Mouse (Mus musculus): ENCODE measurements around the gene Mlycd. TPM values are rescaled to one million over a fixed set of nuclear protein-coding genes. Genes with fewer than 3 reads are reported as not detected.

The Mlycd gene
- polyA plus RNA-seq, 1 experiment from 2014 or later: 14.1 TPM

GRCm38 (mm10) chr8:119436933-119437332, 42.3 kb downstream of the Mlycd start:
- H3K4me3 ChIP-seq (ENCODE audit: low read length): peak overlapping the region; percentile 20; the same call in 1 of the 2 replicates

DNA sequence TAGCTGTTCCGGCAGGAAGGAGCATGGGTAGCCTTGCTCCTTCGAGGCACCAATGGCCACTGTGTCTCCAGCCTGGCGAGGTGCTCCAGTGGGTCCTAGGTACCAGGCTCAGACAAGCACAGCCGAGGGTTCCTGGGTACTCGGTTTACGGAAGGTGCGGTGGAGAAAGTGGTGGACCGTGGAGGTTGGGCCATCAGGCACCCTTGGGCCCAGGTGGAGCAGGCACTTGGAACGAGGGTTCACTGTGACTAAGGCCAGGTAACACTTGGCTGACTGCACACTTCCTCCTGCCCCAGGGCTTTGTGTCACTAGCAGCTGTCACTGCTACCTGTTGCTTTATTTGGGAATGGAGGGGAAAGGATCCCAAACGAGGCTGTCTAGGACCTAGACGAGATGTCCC, 42.8 kb downstream of the Mlycd start:
- H3K4me3 ChIP-seq (ENCODE audit: low read length): peak overlapping the region; percentile 20; the same call in 1 of the 2 replicates
- peak overlapping the region; percentile 25; the same call in 1 of the 2 replicates for H3K27ac ChIP-seq (ENCODE audit: low read length)
- ATAC-seq (ENCODE audit: low FRiP score, low TSS enrichment): no peak
- peaks cover 32% of the 10 kb centered on the region for H3K4me1 ChIP-seq (ENCODE audit: insufficient read depth, low read length)
- H3K4me2 ChIP-seq (replicated peaks; ENCODE audit: low read depth, low read length): peak overlapping the region; percentile 33
- 64% methylated on average over 11 of the region's 11 CpGs for WGBS
- no peaks in the 10 kb centered on the region for H3K9me3 ChIP-seq (ENCODE audit: low read length)
- no peaks in the 10 kb centered on the region for H3K36me3 ChIP-seq (ENCODE audit: insufficient read depth, low read length)
- peak overlapping the region; percentile 9; the same call in 1 of the 2 replicates for H3K9ac ChIP-seq (replicated peaks; ENCODE audit: low read length)
- no peaks in the 10 kb centered on the region for H3K27me3 ChIP-seq (ENCODE audit: insufficient read depth, low read length)

More at GRCm38 (mm10) chr8:119436933-119437332, 42.3 kb downstream of the Mlycd start:
- no peaks in the 10 kb centered on the region for H3K27me3 ChIP-seq (ENCODE audit: insufficient read depth, low read length)
- no peaks in the 10 kb centered on the region for H3K36me3 ChIP-seq (ENCODE audit: insufficient read depth, low read length)
- peak overlapping the region; percentile 25; the same call in 1 of the 2 replicates for H3K27ac ChIP-seq (ENCODE audit: low read length)
- H3K4me2 ChIP-seq (replicated peaks; ENCODE audit: low read depth, low read length): peak overlapping the region; percentile 33
- peak overlapping the region; percentile 9; the same call in 1 of the 2 replicates for H3K9ac ChIP-seq (replicated peaks; ENCODE audit: low read length)
- H3K4me1 ChIP-seq (ENCODE audit: insufficient read depth, low read length): peaks cover 32% of the 10 kb centered on the region
- peak; percentile 28 for ATAC-seq (ENCODE audit: low FRiP score, low TSS enrichment)
- H3K9me3 ChIP-seq (ENCODE audit: low read length): no peaks in the 10 kb centered on the region
- WGBS: 23% methylated on average over 9 of the region's 9 CpGs

- Histone ChIP-seq H3K4me3 (ENCODE audit: low read length) (no peak overlapping the region), H3K9me3 (ENCODE audit: low read length) (no peaks in the 10 kb centered on the region), H3K4me1 (ENCODE audit: insufficient read depth, low read length) (peaks cover 32% of the 10 kb centered on the region), H3K9ac (replicated peaks; ENCODE audit: low read length) (no peak overlapping the region), H3K27me3 (ENCODE audit: insufficient read depth, low read length) (no peaks in the 10 kb centered on the region), H3K4me2 (replicated peaks; ENCODE audit: low read depth, low read length) (no peak overlapping the region), H3K36me3 (ENCODE audit: insufficient read depth, low read length) (no peaks in the 10 kb centered on the region), H3K27ac (ENCODE audit: low read length) (no peak overlapping the region)
- WGBS: 67% methylated on average over 6 of the region's 6 CpGs
- no peak for ATAC-seq (ENCODE audit: low FRiP score, low TSS enrichment)
Measured at GRCm38 (mm10) chr8:119438876-119439275, 44.2 kb downstream of the Mlycd start.

GRCm38 (mm10) chr8:119439424-119439823, 44.7 kb downstream of the Mlycd start:
- no peaks in the 10 kb centered on the region for H3K9me3 ChIP-seq (ENCODE audit: low read length)
- H3K4me3 ChIP-seq (ENCODE audit: low read length): no peak overlapping the region
- no peak for ATAC-seq (ENCODE audit: low FRiP score, low TSS enrichment)
- H3K27me3 ChIP-seq (ENCODE audit: insufficient read depth, low read length): no peaks in the 10 kb centered on the region
- H3K27ac ChIP-seq (ENCODE audit: low read length): peak overlapping the region; percentile 3; the same call in 1 of the 2 replicates
- no peaks in the 10 kb centered on the region for H3K36me3 ChIP-seq (ENCODE audit: insufficient read depth, low read length)
- no peak overlapping the region for H3K4me2 ChIP-seq (replicated peaks; ENCODE audit: low read depth, low read length)
- peaks cover 32% of the 10 kb centered on the region for H3K4me1 ChIP-seq (ENCODE audit: insufficient read depth, low read length)
- no peak overlapping the region for H3K9ac ChIP-seq (replicated peaks; ENCODE audit: low read length)
- WGBS: 94% methylated on average over 2 of the region's 2 CpGs

GRCm38 (mm10) chr8:119439893-119440249, 45.2 kb downstream of the Mlycd start:
- H3K9me3 ChIP-seq (ENCODE audit: low read length): no peaks in the 10 kb centered on the region
- H3K4me1 ChIP-seq (ENCODE audit: insufficient read depth, low read length): peaks cover 32% of the 10 kb centered on the region
- no peaks in the 10 kb centered on the region for H3K27me3 ChIP-seq (ENCODE audit: insufficient read depth, low read length)
- 69% methylated on average over 7 of the region's 7 CpGs for WGBS
- no peak overlapping the region for H3K4me3 ChIP-seq (ENCODE audit: low read length)
- 0 out of 2 replicates have a peak overlapping the region, but pooled peaks have one; percentile 24 for H3K9ac ChIP-seq (replicated peaks; ENCODE audit: low read length)
- H3K36me3 ChIP-seq (ENCODE audit: insufficient read depth, low read length): no peaks in the 10 kb centered on the region
- peak; percentile 13; the same call in 1 of the 2 replicates for ATAC-seq (ENCODE audit: low FRiP score, low TSS enrichment)
- H3K4me2 ChIP-seq (replicated peaks; ENCODE audit: low read depth, low read length): no peak overlapping the region
- peak overlapping the region; percentile 70 for H3K27ac ChIP-seq (ENCODE audit: low read length)

DNA sequence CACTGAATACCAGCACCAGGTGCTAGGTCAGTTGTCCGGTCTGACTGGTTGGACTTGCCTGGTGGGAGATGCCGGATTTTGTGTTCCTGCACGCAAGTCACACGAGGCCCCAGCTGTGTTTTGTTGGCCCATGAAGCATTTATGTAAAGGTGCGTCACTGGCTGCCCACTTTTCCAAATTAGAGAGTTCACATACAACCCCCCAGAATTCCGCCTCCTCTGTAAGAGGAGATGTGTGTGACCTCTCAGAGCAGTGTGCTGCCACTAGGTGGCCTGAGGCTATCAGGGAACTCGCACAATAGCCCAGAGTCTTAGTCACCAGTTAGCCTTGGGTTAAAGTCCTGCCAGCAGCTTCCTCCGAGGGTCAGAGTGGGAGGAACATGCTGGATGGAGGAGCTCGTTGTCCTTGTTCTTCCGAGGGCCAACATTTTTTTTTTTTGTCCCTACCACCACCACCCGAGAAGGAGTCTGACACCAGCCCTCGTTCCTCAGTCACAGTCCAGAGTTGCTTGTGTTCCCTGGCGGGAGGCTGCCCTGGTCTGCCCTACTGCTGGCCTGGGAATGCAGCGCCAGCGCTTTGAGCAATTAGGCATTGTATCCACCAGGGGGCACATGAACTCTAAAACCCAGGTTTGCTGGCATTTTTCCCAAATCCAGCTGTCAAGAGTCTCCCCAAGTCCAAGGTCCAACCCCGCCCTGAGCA, 45.7 kb downstream of the Mlycd start:
- Histone ChIP-seq H3K36me3 (ENCODE audit: insufficient read depth, low read length) (no peaks in the 10 kb centered on the region), H3K27me3 (ENCODE audit: insufficient read depth, low read length) (no peaks in the 10 kb centered on the region), H3K4me2 (replicated peaks; ENCODE audit: low read depth, low read length) (peak overlapping the region; percentile 29; the same call in 1 of the 2 replicates), H3K4me1 (ENCODE audit: insufficient read depth, low read length) (peaks cover 32% of the 10 kb centered on the region), H3K27ac (ENCODE audit: low read length) (peak overlapping the region; percentile 70), H3K9ac (replicated peaks; ENCODE audit: low read length) (0 out of 2 replicates have a peak overlapping the region, but pooled peaks have one; percentile 24), H3K4me3 (ENCODE audit: low read length) (peak overlapping the region; percentile 4; the same call in 1 of the 2 replicates), H3K9me3 (ENCODE audit: low read length) (no peaks in the 10 kb centered on the region)
- 17% methylated on average over 16 of the region's 16 CpGs for WGBS
- ATAC-seq (ENCODE audit: low FRiP score, low TSS enrichment): peak; percentile 70

DNA sequence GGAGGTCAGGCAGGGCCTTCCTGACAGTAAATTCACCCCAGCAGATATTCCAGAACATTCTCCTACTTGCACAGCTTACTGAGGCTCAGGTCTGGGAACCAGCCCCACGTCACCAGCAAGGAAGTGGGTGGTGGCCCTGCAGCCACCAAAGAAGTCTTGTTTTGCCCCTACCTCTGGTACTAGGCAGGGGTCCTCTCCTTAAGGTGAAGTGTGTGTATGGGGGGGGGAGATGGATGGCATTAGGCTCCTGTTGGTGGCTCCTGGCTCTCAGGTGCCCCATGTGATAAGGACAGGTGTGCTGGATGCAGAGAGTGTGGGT, 46.2 kb downstream of the Mlycd start:
- H3K4me2 ChIP-seq (replicated peaks; ENCODE audit: low read depth, low read length): no peak overlapping the region; the same call in 1 of the 2 replicates
- H3K27ac ChIP-seq (ENCODE audit: low read length): peak overlapping the region; percentile 70
- no peaks in the 10 kb centered on the region for H3K9me3 ChIP-seq (ENCODE audit: low read length)
- 32% methylated on average over 1 of the region's 1 CpGs for WGBS
- H3K36me3 ChIP-seq (ENCODE audit: insufficient read depth, low read length): no peaks in the 10 kb centered on the region
- H3K9ac ChIP-seq (replicated peaks; ENCODE audit: low read length): peak overlapping the region; percentile 17; the same call in 1 of the 2 replicates
- peak; percentile 24; the same call in 1 of the 2 replicates for ATAC-seq (ENCODE audit: low FRiP score, low TSS enrichment)
- H3K4me3 ChIP-seq (ENCODE audit: low read length): no peak overlapping the region; the same call in 1 of the 2 replicates
- H3K27me3 ChIP-seq (ENCODE audit: insufficient read depth, low read length): no peaks in the 10 kb centered on the region
- H3K4me1 ChIP-seq (ENCODE audit: insufficient read depth, low read length): peaks cover 32% of the 10 kb centered on the region

GRCm38 (mm10) chr8:119442013-119442412, 47.3 kb downstream of the Mlycd start:
- Histone ChIP-seq H3K4me3 (ENCODE audit: low read length) (no peak overlapping the region), H3K4me1 (ENCODE audit: insufficient read depth, low read length) (peaks cover 28% of the 10 kb centered on the region), H3K4me2 (replicated peaks; ENCODE audit: low read depth, low read length) (no peak overlapping the region), H3K36me3 (ENCODE audit: insufficient read depth, low read length) (no peaks in the 10 kb centered on the region), H3K27ac (ENCODE audit: low read length) (no peak overlapping the region), H3K9ac (replicated peaks; ENCODE audit: low read length) (no peak overlapping the region), H3K9me3 (ENCODE audit: low read length) (no peaks in the 10 kb centered on the region), H3K27me3 (ENCODE audit: insufficient read depth, low read length) (peaks cover under 1% of the 10 kb centered on the region; the same call in 1 of the 2 replicates)
- no peak for ATAC-seq (ENCODE audit: low FRiP score, low TSS enrichment)
- 60% methylated on average over 5 of the region's 5 CpGs for WGBS

GRCm38 (mm10) chr8:119442970-119443369, 48.3 kb downstream of the Mlycd start:
- Histone ChIP-seq H3K4me3 (ENCODE audit: low read length) (no peak overlapping the region), H3K27ac (ENCODE audit: low read length) (no peak overlapping the region), H3K9ac (replicated peaks; ENCODE audit: low read length) (no peak overlapping the region), H3K27me3 (ENCODE audit: insufficient read depth, low read length) (peaks cover 10% of the 10 kb centered on the region), H3K36me3 (ENCODE audit: insufficient read depth, low read length) (no peaks in the 10 kb centered on the region), H3K4me1 (ENCODE audit: insufficient read depth, low read length) (peaks cover 25% of the 10 kb centered on the region), H3K9me3 (ENCODE audit: low read length) (no peaks in the 10 kb centered on the region), H3K4me2 (replicated peaks; ENCODE audit: low read depth, low read length) (no peak overlapping the region)
- 97% methylated on average over 8 of the region's 8 CpGs for WGBS
- no peak for ATAC-seq (ENCODE audit: low FRiP score, low TSS enrichment)
